Mouse (Mus musculus) thymus, postnatal 25 days (tissue): ENCODE results near the gene Olfr538.
"Not testable (repeated sequence)": the region's sequence is repeated elsewhere in the genome, so short reads cannot be mapped to it uniquely, and the experiment has no call there.

Source experiments
- DNase-seq: peaks from one replicate; pipeline ENCODE4 v3.0.0; 2022

Olfr538 gene

GRCm38 (mm10) chr7:140567586-140567985, at the start of gene Olfr538:
Gene Olfr538, plus strand, starts transcription at chr7:140567886.
- DNase-seq: no peak

DNA sequence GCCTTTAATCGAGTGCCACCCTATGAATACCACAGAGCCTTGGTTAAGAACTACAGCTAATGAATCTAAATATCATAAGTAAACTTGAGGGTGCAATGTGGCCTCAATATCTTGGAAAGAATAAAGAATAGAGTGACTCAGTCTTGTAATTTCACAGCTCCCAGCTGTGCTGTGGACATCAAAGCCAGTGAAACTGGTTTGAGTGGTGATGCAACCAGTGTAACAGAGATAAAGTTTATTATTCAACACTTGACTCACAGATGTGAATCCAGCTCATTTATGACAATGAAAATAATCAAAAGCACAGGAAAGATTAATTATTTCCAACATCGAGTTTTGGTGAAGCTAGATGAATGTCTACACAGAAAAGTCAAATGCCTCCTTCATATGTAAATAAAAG, 27.9 kb upstream of the Olfr538 start:
- DNase-seq: no peak

- not testable (repeated sequence) for DNase-seq
These were observed 33.3 kb downstream of the Olfr538 start, which contains the start of gene Olfr46 for GRCm38 (mm10) chr7:140600969-140601368. Gene Olfr46, plus strand, starts transcription at chr7:140601269.
